Mouse (Mus musculus): Measurements from ENCODE around the gene March8.

The March8 gene

GRCm38 (mm10) chr6:116374136-116374535, 36.3 kb downstream of the March8 start:
- no peak for DNase-seq

- DNase-seq: no peak
Measured at GRCm38 (mm10) chr6:116374618-116375017, 36.8 kb downstream of the March8 start.

DNA sequence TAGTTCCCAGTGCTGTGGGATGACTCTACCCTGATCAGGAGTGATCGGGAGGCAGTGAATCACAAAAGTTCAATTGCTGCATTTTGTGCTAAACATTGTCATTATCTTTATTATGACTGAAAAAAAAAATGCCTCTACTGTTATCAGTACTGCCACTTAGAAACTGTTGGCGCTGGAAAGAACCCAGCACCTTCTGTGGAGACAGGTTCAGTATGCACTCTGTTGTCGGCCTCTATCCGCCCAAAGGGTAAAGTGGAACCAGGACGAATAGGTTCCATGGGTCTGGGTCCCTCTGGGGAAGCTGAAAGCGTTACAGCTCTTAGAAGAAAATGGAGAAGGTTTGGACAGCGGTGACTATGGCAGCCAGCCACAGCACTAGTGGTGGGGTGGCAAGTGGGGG, 41.1 kb downstream of the March8 start:
- no peak for DNase-seq

DNA sequence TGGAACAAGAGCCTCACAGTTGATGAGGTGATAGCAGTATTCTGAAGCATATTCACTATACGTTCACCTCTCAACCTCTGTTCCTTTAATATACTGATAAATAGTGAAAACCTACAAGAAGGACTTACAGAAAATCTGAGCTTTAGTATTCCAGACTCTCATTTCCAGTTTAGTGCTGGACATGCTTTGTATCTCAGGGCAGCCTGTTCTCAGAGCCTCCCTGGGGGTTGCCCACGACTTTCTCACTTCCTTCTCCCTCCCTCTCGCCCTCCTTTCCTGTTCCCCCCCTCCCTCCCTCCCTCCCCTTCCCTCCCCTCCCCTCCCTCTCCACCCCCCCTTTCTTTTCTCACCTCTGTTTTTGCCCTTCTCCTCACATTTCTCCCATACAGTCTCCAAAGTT, 42.3 kb downstream of the March8 start:
- no peak for DNase-seq

- no peak for DNase-seq
Measured at GRCm38 (mm10) chr6:116381605-116382004, 43.8 kb downstream of the March8 start.

DNA sequence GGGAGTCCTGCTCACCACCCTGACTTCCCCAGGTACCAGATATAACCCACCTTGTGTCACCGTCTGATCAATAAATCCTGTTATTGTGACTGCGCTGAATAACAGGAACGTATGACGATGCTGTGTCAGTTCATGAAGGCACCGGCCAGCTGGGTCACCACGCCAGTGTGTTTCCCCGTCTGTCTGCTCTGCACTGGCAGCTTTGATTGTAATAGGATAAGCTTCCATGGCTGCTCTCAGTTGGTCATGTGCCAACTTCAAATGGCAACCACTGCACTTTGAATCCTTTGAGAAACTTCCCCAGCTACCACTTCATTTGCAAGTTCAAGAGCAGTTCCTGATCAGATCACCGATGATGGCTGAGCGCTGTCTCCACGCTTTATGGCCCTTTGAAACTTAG, 45.8 kb downstream of the March8 start:
- peak; percentile 35 to 46 for DNase-seq

GRCm38 (mm10) chr6:116385194-116386044, 47.6 kb downstream of the March8 start:
- DNase-seq: peak; percentile 29 to 43

GRCm38 (mm10) chr6:116386045-116386415, 48.2 kb downstream of the March8 start:
- peak; percentile 73 to 75 for DNase-seq

GRCm38 (mm10) chr6:116386506-116386905, 48.7 kb downstream of the March8 start:
- DNase-seq: no peak

- no peak for DNase-seq
Measured at GRCm38 (mm10) chr6:116388068-116388467, 50.2 kb downstream of the March8 start.

DNA sequence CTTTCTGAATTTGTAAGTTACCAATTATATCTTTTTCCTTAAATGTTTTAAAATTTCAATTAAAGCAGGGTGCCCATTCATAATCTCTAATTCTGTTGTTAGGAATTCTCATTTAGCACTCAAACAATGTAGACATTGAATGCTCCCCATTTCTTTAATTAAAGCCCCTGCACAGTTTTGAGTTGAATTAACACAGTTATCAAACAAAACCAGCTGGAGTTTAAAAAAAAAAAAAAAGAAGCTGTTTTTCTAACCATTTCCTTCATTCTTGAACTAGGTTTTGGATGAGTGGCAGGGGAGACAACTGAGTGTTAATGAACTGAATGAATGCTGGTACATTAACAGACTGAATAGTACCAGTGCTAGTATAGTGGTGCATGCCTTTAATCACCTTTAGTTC, 51.7 kb downstream of the March8 start:
- no peak for DNase-seq

GRCm38 (mm10) chr6:116394916-116395648, 57.3 kb downstream of the March8 start:
- no peak for DNase-seq

GRCm38 (mm10) chr6:116397621-116398020, 59.8 kb downstream of the March8 start:
- DNase-seq: no peak

DNA sequence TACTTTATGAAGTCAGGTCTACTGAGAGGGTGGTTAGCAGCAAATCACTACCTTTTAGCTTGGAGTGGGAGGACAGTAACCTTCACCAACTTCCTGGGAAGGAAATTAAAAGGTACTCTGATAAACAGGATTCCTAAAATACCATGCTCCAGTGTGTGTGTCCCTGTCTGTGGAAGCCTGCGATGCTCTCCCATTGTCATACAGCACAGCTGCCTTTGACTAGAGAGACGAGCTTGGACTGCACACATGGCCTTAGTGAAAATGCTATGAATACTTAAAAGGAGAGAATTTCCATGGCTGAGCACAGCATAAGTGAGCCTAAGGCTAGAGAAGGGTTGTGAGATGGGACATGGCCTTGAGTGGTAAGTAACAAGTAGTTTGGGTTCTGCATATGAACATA, 60.3 kb downstream of the March8 start:
- no peak for DNase-seq

- DNase-seq: no peak
Measured at GRCm38 (mm10) chr6:116401746-116402423, 64.1 kb downstream of the March8 start.

DNA sequence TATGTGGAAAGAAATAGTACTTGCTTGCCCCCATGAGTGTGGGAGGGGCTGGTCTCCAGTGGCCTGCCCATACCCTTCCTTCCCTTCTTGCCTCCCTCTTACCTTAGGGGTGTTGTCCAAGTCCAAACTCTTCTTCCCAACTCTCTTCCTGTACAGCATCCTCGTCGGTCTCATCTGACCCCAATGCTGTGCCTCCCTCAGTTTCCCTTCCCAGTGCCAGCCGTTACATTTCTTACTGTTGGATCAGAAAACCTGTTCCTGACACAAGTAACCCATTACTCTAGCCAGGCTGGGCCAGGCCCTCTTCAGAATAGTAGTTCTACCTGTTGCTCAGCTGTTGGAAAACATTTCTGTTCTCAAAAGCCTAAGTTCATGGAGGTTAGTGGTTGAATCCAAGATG, 64.6 kb downstream of the March8 start:
- DNase-seq: no peak

GRCm38 (mm10) chr6:116405243-116405642, 67.4 kb downstream of the March8 start:
- no peak for DNase-seq

- no peak for DNase-seq
Measured at GRCm38 (mm10) chr6:116405715-116406114, 67.9 kb downstream of the March8 start.

- DNase-seq: no peak
Measured at GRCm38 (mm10) chr6:116406152-116406551, 68.3 kb downstream of the March8 start.

GRCm38 (mm10) chr6:116406680-116407079, 68.9 kb downstream of the March8 start:
- no peak for DNase-seq

- DNase-seq: no peak
Measured at GRCm38 (mm10) chr6:116407216-116407615, 69.4 kb downstream of the March8 start.

GRCm38 (mm10) chr6:116407956-116408657, 70.3 kb downstream of the March8 start:
- DNase-seq: no peak

DNA sequence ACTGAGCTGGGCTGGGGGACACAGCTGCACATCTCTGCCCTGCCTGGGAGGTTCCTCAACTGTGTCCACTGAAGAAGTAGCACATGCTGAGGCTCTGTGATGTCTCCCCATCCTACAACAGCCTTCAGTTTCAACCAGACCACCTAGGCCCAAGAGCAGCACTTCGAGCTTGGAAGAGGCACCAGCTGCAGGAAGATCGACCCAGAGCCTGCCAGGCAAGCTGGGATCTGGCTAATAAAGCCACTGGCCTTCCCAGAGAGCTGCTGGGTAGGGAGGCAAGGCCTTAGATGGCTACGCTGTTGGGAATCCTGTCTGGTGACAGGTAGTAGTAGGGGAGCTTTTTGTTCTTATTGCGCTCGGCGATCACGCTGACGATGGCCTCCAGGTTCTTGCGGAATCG, 72.6 kb downstream of the March8 start:
- no peak for DNase-seq
